Mouse (Mus musculus): ENCODE results near the gene Chmp1a. TPM values are rescaled to one million over a fixed set of nuclear protein-coding genes. Genes with fewer than 3 reads are reported as not detected.

The Chmp1a gene
- total and polyA plus RNA-seq, 3 experiments = 67.5 to 83.2 (median 69.5) TPM

DNA sequence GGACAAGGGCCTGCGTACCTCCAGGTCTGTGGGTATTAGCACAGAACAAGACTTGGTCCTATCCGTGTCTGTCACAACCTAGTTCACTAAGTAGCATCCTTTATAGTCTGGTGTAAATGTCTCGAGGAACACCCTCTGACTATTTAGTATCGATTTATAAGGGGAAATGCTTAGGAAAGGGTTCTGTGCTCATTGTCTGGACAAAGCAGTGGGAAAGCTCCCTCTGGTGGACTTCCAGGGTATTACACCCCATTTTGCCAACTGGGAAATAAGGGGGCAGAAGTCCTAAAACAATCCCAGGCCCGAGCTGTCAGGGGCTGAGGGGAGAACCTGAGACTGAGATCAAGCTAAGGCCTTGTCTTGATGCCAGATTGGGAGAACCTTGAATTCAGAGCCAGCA lies 10.3 kb downstream of the Chmp1a start:
- Histone ChIP-seq H3K9ac (ENCODE audit: insufficient read depth, low read depth) (no peak overlapping the region), H3K27ac (ENCODE audit: insufficient read depth, low read depth) (no peak overlapping the region), H3K9me3 (replicated peaks; ENCODE audit: low read length) (no peaks in the 10 kb centered on the region), H3K27me3 (replicated peaks) (peaks cover 31% of the 10 kb centered on the region), H3K4me3 (replicated peaks in 1 of 3; ENCODE audit: low read depth in 2 of 3, low read length in 2 of 3, poor library complexity in 1 of 3) (no peak overlapping the region), H3K79me2 (replicated peaks; ENCODE audit: control insufficient read depth, extremely low read depth, insufficient read depth, poor library complexity, severe bottlenecking) (no peaks in the 10 kb centered on the region), H3K36me3 (replicated peaks in 1 of 2; ENCODE audit: control insufficient read depth in 1 of 2, insufficient read depth in 1 of 2, low read length in 1 of 2) (peaks cover 25 to 36% of the 10 kb centered on the region in 2 experiments), H3K4me2 (ENCODE audit: insufficient read depth, low read depth, poor library complexity, severe bottlenecking) (no peak overlapping the region), H3K4me1 (ENCODE audit: control insufficient read depth in 1 of 2, insufficient read depth in 2 of 2) (0 out of 4 replicates have a peak, but pooled peaks cover 0 to 3% of the 10 kb centered on the region in 2 experiments)
- in situ Hi-C loops (cut with MboI; ENCODE audit: low pct_ligation_motif_present, low pct_unique_long_range_greater_than_20kb, low sequenced_read_pairs) = no loop called here
- peak; percentile 60 for DNase-seq (ENCODE audit: extremely low read depth)
- TF ChIP-seq GABPA (IDR thresholded peaks at IDR 0.05; ENCODE audit: insufficient replicate concordance, low read depth, low read length) (no peak), MAFK (IDR thresholded peaks at IDR 0.05; ENCODE audit: insufficient replicate concordance, low read length) (no peak), BHLHE40 (IDR thresholded peaks at IDR 0.05; ENCODE audit: low read depth, low read length) (no peak), ZC3H11A (IDR thresholded peaks at IDR 0.05; ENCODE audit: low read depth, low read length) (peak; percentile 19; the same call in 1 of the 2 replicates), SIN3A (IDR thresholded peaks at IDR 0.05; ENCODE audit: low read length) (no peak), E2F4 (IDR thresholded peaks at IDR 0.05; ENCODE audit: insufficient replicate concordance, low read depth, low read length) (no peak), ELF1 (IDR thresholded peaks at IDR 0.05; ENCODE audit: low read depth, low read length) (no peak), ZKSCAN1 (IDR thresholded peaks at IDR 0.05; ENCODE audit: borderline replicate concordance, low read depth, low read length) (no peak), CHD2 (IDR thresholded peaks at IDR 0.05; ENCODE audit: low read length) (no peak), NELFE (IDR thresholded peaks at IDR 0.05; ENCODE audit: low read depth, low read length) (peak; percentile 42; the same call in 1 of the 2 replicates), MYC (IDR thresholded peaks at IDR 0.05; ENCODE audit: low read depth, low read length) (no peak), TCF12 (IDR thresholded peaks at IDR 0.05; ENCODE audit: low read depth, low read length) (no peak), ETS1 (conservative IDR thresholded peaks at IDR 0.05; ENCODE audit: low read depth, low read length) (no peak), JUND (conservative IDR thresholded peaks at IDR 0.05; ENCODE audit: low read depth, low read length) (no peak), MAX (IDR thresholded peaks at IDR 0.05; ENCODE audit: low read length) (no peak), HCFC1 (IDR thresholded peaks at IDR 0.05; ENCODE audit: low read depth, low read length) (no peak), JUN (IDR thresholded peaks at IDR 0.05; ENCODE audit: insufficient read depth, low read depth, low read length) (no peak), POLR2AphosphoS2 (IDR thresholded peaks at IDR 0.05; ENCODE audit: low read depth, low read length) (no peak), RCOR1 (conservative IDR thresholded peaks at IDR 0.05; ENCODE audit: low read depth, low read length) (no peak), ZNF384 (IDR thresholded peaks at IDR 0.05; ENCODE audit: low read depth, low read length) (no peak), PAX5 (IDR thresholded peaks at IDR 0.05; ENCODE audit: low read length) (no peak), CTCF (conservative IDR thresholded peaks at IDR 0.05 in 1 of 2, IDR thresholded peaks at IDR 0.05 in 1 of 2; ENCODE audit: low read depth in 2 of 2, low read length in 2 of 2) (peak; percentile 90 to 99), MEF2A (IDR thresholded peaks at IDR 0.05; ENCODE audit: borderline replicate concordance, low read depth, low read length) (no peak), IRF4 (IDR thresholded peaks at IDR 0.05; ENCODE audit: low read depth, low read length) (no peak), MXI1 (IDR thresholded peaks at IDR 0.05; ENCODE audit: low read depth, low read length) (no peak), CHD1 (IDR thresholded peaks at IDR 0.05; ENCODE audit: low read depth, low read length) (no peak), RAD21 (IDR thresholded peaks at IDR 0.05; ENCODE audit: low read depth, low read length) (peak; percentile 80), SMC3 (IDR thresholded peaks at IDR 0.05; ENCODE audit: low read depth, low read length) (peak; percentile 81), KAT2A (IDR thresholded peaks at IDR 0.05; ENCODE audit: insufficient replicate concordance, low read length) (no peak)
- dilution Hi-C loops (cut with MboI; ENCODE audit: extremely low pct_ligation_motif_present, extremely low pct_unique_long_range_greater_than_20kb, low sequenced_read_pairs) = no loop called here
